Mouse (Mus musculus) hindbrain, embryonic 14.5 days (tissue): ENCODE results near the gene Gm43064. TPM values are rescaled to one million over a fixed set of nuclear protein-coding genes. Genes with fewer than 3 reads are reported as not detected.

Source experiments
- ATAC-seq: fragments of 200-750 bp; cut with Nextera tagmentation; 2 replicates; pipeline ENCODE4 v1.8.0; 2017; ENCODE audit warnings: moderate number of reproducible peaks, mild to moderate bottlenecking, moderate TSS enrichment, moderate library complexity; ENCODE audit not compliant: low FRiP score
- DNase-seq: peaks from one replicate; pipeline ENCODE4 v3.0.0-alpha.2; 2015; ENCODE audit warnings: low spot score
- H3K27ac ChIP-seq: fragments of 300-500 bp; sonication (generic); 2 replicates; pipeline ENCODE4 v1.5.1; 2014; ENCODE audit warnings: mild to moderate bottlenecking, moderate library complexity
- H3K27me3 ChIP-seq: fragments of 300-500 bp; sonication (generic); 2 replicates; pipeline ENCODE4 v1.6.1; 2014; ENCODE audit warnings: mild to moderate bottlenecking, low read length, mixed read lengths; ENCODE audit not compliant: control insufficient read depth, insufficient read depth
- H3K36me3 ChIP-seq: fragments of 300-500 bp; sonication (generic); replicated peaks from 2 replicates; pipeline ENCODE4 v1.6.1; 2014; ENCODE audit not compliant: control insufficient read depth, insufficient read depth
- H3K4me1 ChIP-seq: fragments of 300-500 bp; sonication (generic); replicated peaks from 2 replicates; pipeline ENCODE4 v1.6.1; 2014; ENCODE audit warnings: antibody characterized with exemption, low read length, mixed read lengths; ENCODE audit not compliant: control insufficient read depth, insufficient read depth
- H3K4me2 ChIP-seq: fragments of 300-500 bp; sonication (generic); replicated peaks from 2 replicates; pipeline ENCODE4 v1.6.1; 2014; ENCODE audit warnings: mild to moderate bottlenecking, moderate library complexity
- H3K4me3 ChIP-seq: fragments of 300-500 bp; sonication (generic); replicated peaks from 2 replicates; pipeline ENCODE4 v1.5.1; 2014; ENCODE audit warnings: mild to moderate bottlenecking, low read length
- H3K9ac ChIP-seq: fragments of 300-500 bp; sonication (generic); 2 replicates; pipeline ENCODE4 v1.6.1; 2014
- H3K9me3 ChIP-seq: fragments of 300-500 bp; sonication (generic); 2 replicates; pipeline ENCODE4 v1.6.1; 2016; ENCODE audit warnings: low read length; ENCODE audit not compliant: control insufficient read depth
- WGBS: fragments of 180-500 bp; shearing (Covaris S2); extraction: QIAGEN DNeasy Blood & Tissue Kit; methylation state at CpG from one replicate; pipeline ENCODE4 v1.1.7; 2014; 5-methylcytosine and 5-hydroxymethylcytosine counted together
- polyA plus RNA-seq: library from polyadenylated mRNA; unstranded; fragments of >200 nt; fragmentation: Nextera tagmentation; extraction: Ambion mirVana; gene quantifications from 2 replicates; pipeline ENCODE4 v1.2.1, GENCODE M21; 2014

Gene Gm43064
- polyA plus RNA-seq, 1 experiment from 2014 or later = 0.54 TPM

DNA sequence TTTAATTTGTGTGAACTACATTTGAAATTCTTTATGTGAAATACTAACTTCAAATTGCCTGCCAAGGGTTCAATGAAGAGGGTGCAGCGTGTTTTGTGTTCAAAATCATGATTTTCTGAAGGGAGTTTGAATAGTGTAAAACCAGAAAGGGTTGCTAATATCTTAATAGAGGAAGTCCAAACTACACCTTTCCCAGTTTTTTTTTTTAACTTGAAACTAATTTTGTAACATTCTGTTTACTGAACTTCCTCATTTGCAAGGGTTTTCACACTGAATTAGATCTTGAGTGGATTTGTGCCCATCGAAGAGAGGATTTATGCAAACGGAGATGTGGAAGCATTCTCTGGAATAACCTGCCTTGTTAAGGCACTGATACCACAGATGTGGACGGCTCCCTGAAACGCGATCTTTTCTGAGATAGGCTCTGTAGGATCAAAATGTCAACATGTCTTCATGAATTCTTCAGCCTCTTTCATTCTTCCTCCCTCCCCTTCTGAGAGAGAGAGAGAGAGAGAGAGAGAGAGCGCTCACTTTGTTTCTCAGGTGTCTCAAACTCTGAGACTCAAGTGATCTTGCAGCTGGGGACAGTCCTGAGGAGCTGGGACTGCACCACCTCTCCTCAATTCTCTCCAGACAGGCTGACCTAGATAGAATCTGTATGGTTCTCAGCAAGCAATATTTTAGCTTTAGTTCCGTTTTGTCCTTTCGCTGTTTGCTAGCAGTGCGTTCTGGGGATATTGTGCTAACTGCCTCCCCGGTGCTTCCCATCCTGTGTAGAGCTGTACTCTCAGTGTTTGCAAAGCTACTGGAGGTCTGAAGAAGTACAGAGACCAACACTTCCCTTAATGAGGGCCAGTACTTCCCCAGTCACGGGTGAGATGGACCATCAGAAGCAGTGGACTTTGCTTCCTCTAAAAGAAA is 49.8 kb downstream of the Gm43064 start, which contains the start of gene Ptpn22:
Gene Ptpn22, plus strand, starts transcription at position 915 of the 921 bp plus-strand sequence.
- H3K4me3 ChIP-seq = no peak within 1 kb of the TSS
- no peaks in the 10 kb centered on the region for H3K36me3 ChIP-seq
- H3K9me3 ChIP-seq = no peaks in the 10 kb centered on the region
- 79% methylated on average over 12 of the region's 12 CpGs for WGBS
- no peak for DNase-seq
- H3K4me2 ChIP-seq = no peak within 1 kb of the TSS
- H3K27ac ChIP-seq = no peak within 1 kb of the TSS
- no peaks in the 10 kb centered on the region for H3K4me1 ChIP-seq
- no peak within 1 kb of the TSS for H3K9ac ChIP-seq
- no peak for ATAC-seq
- H3K27me3 ChIP-seq = no peaks in the 10 kb centered on the region

- no peaks in the 10 kb centered on the region for H3K27me3 ChIP-seq
Observed at GRCm38 (mm10) chr3:103859851-103860391, 50.5 kb downstream of the Gm43064 start.

GRCm38 (mm10) chr3:103862721-103863220 is 53.4 kb downstream of the Gm43064 start:
- DNase-seq (no peak), ATAC-seq (no peak)
- no peaks in the 10 kb centered on the region for H3K36me3 ChIP-seq
- H3K27ac ChIP-seq = no peak overlapping the region
- H3K9ac ChIP-seq = no peak overlapping the region
- H3K9me3 ChIP-seq = no peaks in the 10 kb centered on the region
- 80% methylated on average over 4 of the region's 4 CpGs for WGBS
- no peak overlapping the region for H3K4me2 ChIP-seq
- H3K27me3 ChIP-seq = no peaks in the 10 kb centered on the region
- H3K4me3 ChIP-seq = no peak overlapping the region
- no peaks in the 10 kb centered on the region for H3K4me1 ChIP-seq

More at GRCm38 (mm10) chr3:103859851-103860391, 50.5 kb downstream of the Gm43064 start:
- 69% methylated on average over 6 of the region's 6 CpGs for WGBS
- Histone ChIP-seq H3K27ac (no peak overlapping the region), H3K4me1 (no peaks in the 10 kb centered on the region), H3K9ac (no peak overlapping the region), H3K4me2 (no peak overlapping the region), H3K4me3 (no peak overlapping the region), H3K9me3 (no peaks in the 10 kb centered on the region), H3K36me3 (no peaks in the 10 kb centered on the region)
- ATAC-seq (no peak), DNase-seq (no peak)

DNA sequence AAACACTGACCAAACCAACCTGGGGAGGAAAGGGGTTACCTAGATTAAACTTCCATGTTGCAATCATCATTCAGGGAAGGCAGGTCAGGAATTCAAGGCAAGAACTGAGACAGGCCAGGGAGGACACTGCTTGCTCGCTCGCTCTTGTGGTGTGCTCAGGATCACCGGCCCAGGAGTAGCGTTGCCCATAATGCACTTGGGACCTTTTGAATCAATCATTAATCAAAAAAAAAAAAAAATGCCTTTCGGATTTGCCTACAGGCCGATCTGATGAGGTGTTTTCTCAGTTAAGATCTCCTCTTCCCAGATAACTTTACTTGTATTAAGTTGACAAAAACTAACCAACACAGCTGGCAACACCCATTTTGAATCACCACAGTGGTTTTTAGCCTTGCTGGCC is 54.8 kb downstream of the Gm43064 start:
- H3K9me3 ChIP-seq = no peaks in the 10 kb centered on the region
- no peak overlapping the region for H3K4me2 ChIP-seq
- ATAC-seq (no peak), DNase-seq (no peak)
- WGBS = 90% methylated on average over 6 of the region's 6 CpGs
- no peak overlapping the region for H3K9ac ChIP-seq
- no peak overlapping the region for H3K27ac ChIP-seq
- H3K4me1 ChIP-seq = no peaks in the 10 kb centered on the region
- H3K27me3 ChIP-seq = no peaks in the 10 kb centered on the region
- H3K36me3 ChIP-seq = no peaks in the 10 kb centered on the region
- H3K4me3 ChIP-seq = no peak overlapping the region

DNA sequence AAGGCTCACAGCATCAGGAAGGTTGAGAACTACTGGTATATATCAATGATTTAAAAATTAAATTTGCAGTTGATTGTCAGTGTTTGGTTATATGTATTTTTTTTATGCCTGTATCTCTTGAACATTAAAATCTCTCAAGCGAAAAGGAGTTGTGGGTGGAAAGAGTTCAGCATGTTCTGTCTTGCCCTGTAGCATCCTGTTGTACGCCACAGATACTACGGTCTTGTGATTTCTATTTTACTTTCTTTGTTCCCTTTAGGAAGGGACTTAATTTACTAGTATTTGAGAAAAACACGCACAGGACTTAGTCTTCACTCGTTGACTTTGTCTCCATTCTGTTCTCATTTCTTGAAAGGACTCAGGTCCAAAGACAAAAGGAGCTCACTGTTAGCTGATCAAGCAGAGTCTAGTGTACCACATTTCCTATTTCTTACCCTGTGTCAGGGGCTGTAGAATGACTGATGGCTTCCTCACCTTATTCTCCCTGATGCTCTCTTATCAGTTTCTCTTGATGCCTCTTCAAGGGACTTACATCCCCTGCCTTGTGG is 58.1 kb downstream of the Gm43064 start:
- H3K4me3 ChIP-seq = no peak overlapping the region
- no peak overlapping the region for H3K9ac ChIP-seq
- WGBS = 89% methylated on average over 5 of the region's 5 CpGs
- H3K27me3 ChIP-seq = no peaks in the 10 kb centered on the region
- no peak for DNase-seq
- H3K4me2 ChIP-seq = no peak overlapping the region
- no peaks in the 10 kb centered on the region for H3K36me3 ChIP-seq
- H3K27ac ChIP-seq = no peak overlapping the region
- ATAC-seq = no peak
- H3K9me3 ChIP-seq = no peaks in the 10 kb centered on the region
- no peaks in the 10 kb centered on the region for H3K4me1 ChIP-seq

GRCm38 (mm10) chr3:103868008-103868407 is 58.6 kb downstream of the Gm43064 start:
- H3K27me3 ChIP-seq = no peaks in the 10 kb centered on the region
- no peaks in the 10 kb centered on the region for H3K4me1 ChIP-seq
- ATAC-seq = no peak
- no peak overlapping the region for H3K27ac ChIP-seq
- H3K4me2 ChIP-seq = no peak overlapping the region
- no peak for DNase-seq
- H3K9me3 ChIP-seq = no peaks in the 10 kb centered on the region
- 91% methylated on average over 4 of the region's 4 CpGs for WGBS
- H3K9ac ChIP-seq = no peak overlapping the region
- H3K4me3 ChIP-seq = no peak overlapping the region
- no peaks in the 10 kb centered on the region for H3K36me3 ChIP-seq

DNA sequence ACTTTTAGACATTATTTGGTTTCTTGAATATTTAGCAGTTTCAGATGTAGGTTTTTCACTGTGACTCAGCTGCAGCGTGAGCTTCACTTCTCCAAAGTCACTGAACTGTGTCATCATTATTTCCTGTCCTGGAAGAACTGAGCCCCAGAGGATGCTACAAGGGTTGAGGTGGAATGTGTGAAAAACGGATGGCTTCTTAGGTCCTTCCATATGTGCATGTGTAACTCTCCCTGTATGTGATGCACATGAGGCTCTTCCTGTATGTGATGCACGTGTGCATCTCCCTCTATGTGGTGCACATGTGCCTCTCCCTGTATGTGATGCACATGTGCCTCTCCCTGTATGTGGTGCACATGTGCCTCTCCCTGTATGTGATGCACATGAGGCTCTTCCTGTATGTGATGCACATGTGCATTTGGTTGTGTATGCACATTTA is 63.3 kb downstream of the Gm43064 start:
- Histone ChIP-seq H3K27ac (no peak overlapping the region), H3K36me3 (no peaks in the 10 kb centered on the region), H3K4me1 (no peaks in the 10 kb centered on the region), H3K9me3 (no peaks in the 10 kb centered on the region), H3K4me3 (no peak overlapping the region), H3K27me3 (no peaks in the 10 kb centered on the region), H3K4me2 (no peak overlapping the region), H3K9ac (no peak overlapping the region)
- 67% methylated on average over 3 of the region's 3 CpGs for WGBS
- no peak for DNase-seq
- no peak for ATAC-seq

DNA sequence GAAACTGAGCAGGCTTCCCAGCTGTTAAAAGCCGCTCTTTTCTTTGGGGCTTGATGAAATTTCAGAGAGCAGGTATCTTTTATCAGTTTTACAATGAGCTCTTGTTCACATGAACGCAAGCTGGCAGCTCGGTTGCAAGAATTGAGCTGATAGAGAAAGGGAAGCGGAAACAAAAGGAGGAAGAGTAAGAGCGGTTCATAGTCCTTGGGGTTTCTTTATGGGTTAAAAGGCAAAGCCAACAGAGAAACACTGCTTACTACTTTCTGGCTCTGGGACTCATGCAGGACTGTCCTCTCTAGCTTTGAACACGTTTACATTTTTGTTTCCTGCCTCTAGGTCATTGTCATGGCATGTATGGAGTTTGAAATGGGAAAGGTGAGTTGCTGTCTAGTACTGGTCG is 65.0 kb downstream of the Gm43064 start:
- WGBS = 75% methylated on average over 7 of the region's 7 CpGs
- H3K4me1 ChIP-seq = no peaks in the 10 kb centered on the region
- no peaks in the 10 kb centered on the region for H3K9me3 ChIP-seq
- H3K4me3 ChIP-seq = no peak overlapping the region
- ATAC-seq (no peak), DNase-seq (no peak)
- no peaks in the 10 kb centered on the region for H3K36me3 ChIP-seq
- H3K27ac ChIP-seq = no peak overlapping the region
- no peak overlapping the region for H3K9ac ChIP-seq
- H3K27me3 ChIP-seq = no peaks in the 10 kb centered on the region
- no peak overlapping the region for H3K4me2 ChIP-seq

DNA sequence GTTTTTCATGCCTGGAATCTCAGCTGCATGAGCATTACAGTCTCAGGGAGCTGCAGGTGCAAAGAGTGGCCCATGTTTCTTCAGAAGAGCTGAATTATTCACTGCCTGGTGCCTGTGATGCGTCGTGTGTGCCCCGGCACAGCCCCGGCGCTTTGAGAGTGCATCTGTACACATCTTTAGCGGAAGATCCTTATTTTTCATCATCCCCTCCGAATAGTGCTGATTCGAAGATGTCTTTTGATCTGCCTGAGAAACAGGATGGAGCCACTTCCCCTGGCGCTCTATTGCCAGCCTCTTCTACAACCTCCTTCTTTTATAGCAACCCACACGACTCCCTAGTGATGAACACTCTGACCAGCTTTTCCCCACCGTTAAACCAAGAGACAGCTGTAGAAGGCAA is 76.6 kb downstream of the Gm43064 start:
- ATAC-seq (no peak), DNase-seq (no peak)
- Histone ChIP-seq H3K9me3 (no peaks in the 10 kb centered on the region), H3K4me2 (no peak overlapping the region), H3K9ac (no peak overlapping the region), H3K27ac (no peak overlapping the region), H3K27me3 (no peaks in the 10 kb centered on the region), H3K36me3 (no peaks in the 10 kb centered on the region), H3K4me1 (no peaks in the 10 kb centered on the region), H3K4me3 (no peak overlapping the region)
- WGBS = 82% methylated on average over 11 of the region's 11 CpGs
